Mouse (Mus musculus) erythroid progenitor cell, adult 5-6 weeks (primary cell): Measurements from ENCODE around the gene Gpr132. TPM values are rescaled to one million over a fixed set of nuclear protein-coding genes. Genes with fewer than 3 reads are reported as not detected.

Experiments used
- ATAC-seq: replicated peaks from 2 replicates; pipeline ENCODE4 v1.8.0; 2016; ENCODE audit warnings: moderate number of reproducible peaks, mild to moderate bottlenecking, moderate TSS enrichment, inconsistent platforms; ENCODE audit not compliant: poor library complexity, low FRiP score, severe bottlenecking
- total RNA-seq, 2 experiments: library from RNA; stranded (forward) in 1 of 2; stranded (reverse) in 1 of 2; fragments of 150-400 nt in 1 of 2; fragments of 186-747, 209-891 nt in 1 of 2; gene quantifications; 2 replicates each; pipeline versions ENCODE4 v1.2.3 to v1.2.4; 2015 to 2017; ENCODE audit warnings: low replicate concordance in 2 of 2

Gene Gpr132
- total RNA-seq, 2 experiments from 2014 or later: 1.3 to 2.7 TPM

GRCm38 (mm10) chr12:112879731-112880130 is 11.7 kb upstream of the Gpr132 start:
- no peak for ATAC-seq

DNA sequence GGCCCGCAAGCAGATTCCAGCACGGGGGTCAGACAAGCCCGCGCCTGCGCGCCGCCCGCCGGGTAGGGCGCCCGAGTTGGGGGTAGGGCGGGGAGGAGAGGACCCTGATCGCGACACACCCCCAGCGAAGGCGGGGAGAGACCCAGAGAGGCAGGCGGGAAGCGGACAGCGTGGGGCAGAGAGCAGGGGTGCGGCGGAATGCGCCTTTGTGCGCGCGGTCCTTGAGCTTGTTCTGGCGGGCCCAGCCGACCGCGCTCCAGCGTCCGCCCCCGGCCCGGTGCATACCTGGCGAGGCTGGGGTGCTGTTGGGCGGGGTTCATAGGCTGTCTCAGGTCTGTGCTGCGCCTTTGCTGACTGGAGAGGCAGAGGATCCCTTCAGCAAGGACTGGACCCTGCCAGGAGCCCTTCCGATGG is 9.6 kb upstream of the Gpr132 start:
- ATAC-seq: no peak

DNA sequence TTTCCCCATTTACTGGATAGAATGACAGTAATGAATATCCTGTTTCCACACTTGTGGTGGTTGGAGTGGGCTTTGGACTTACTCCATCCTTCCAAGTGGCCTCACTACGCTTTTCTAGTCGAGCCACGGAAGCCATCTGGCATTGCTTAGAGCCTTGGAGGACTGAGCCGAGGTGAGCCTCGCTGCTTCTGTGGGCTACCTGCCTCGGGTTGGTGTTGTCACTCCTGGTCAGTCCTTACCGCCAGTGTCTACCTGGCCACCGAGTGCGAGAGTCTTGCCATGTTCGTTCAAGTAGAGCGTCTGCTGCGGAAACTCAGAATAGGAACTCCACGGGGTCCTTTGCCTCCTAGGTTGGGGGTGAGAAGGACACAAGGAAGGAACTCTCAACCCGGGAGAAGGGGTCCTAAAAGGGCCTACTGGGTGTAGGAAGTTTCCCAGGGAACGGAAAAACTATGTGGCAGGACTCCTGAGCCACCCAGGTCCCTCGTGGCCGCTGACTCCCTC is 9.1 kb upstream of the Gpr132 start:
- no peak for ATAC-seq

- peak; percentile 71 for ATAC-seq
Measured at GRCm38 (mm10) chr12:112876332-112877072, 8.5 kb upstream of the Gpr132 start.

GRCm38 (mm10) chr12:112875225-112876013 is 7.4 kb upstream of the Gpr132 start:
- 0 out of 2 replicates have a peak, but pooled peaks have one; percentile 33 for ATAC-seq

DNA sequence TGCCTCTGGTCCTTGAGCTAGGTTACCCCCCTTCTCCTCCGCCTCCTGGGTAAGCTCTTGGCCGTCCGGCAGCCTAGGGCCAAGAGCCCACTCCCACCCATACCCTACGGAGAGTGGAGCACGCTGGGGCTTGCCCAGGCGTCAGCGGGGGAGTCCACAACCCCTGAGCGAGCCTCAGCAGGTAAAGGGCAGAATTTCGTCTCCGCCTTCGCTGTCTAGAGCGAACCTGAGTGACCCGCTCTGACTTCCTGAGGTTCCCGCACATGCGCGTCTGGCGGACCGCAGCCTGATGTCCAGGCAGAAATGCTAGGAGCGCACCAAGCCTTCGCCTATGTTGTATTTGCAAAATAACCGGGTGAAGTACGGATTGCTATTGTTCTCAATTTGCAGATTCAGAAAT is 6.2 kb upstream of the Gpr132 start:
- ATAC-seq: no peak

DNA sequence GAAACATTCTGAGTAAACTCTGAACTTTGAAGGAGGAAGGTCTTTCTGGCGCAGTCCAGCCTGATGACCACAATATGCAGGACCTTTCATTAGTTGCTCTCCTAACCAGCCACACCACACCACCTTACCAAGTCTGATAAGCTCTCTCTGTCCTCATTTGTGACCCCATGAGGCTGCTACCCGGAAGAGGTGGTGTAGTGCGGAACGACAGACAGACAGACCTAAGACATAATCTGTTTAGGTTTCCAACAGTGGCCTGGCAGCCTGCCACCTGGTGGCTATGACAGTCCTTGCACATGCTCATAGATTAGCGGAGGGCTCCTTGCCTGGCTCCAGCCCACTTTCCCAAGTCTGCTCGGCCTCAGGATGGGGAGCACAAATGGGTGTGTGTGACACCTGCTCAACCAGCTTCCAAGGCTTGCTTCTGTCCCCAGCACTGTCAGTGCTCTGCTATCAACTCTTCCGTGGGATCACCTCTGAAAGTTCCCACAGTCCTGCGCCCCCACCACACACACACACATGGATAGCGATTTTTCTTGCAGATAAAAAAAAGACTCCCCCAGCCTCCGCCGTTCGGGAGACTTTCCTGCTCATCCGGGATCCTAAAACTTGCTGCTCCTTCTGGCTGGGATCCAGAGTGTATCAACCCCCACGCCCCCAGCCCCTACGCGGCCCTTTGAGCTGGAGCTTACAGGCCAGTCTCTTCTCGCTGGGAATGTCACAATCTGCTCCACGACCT is 5.6 kb upstream of the Gpr132 start:
- peak; percentile 56; the same call in 1 of the 2 replicates for ATAC-seq

GRCm38 (mm10) chr12:112872991-112873390 is 5.0 kb upstream of the Gpr132 start:
- no peak for ATAC-seq

- ATAC-seq: no peak
Measured at GRCm38 (mm10) chr12:112871272-112871671, 3.2 kb upstream of the Gpr132 start.

GRCm38 (mm10) chr12:112870775-112871174 is 2.7 kb upstream of the Gpr132 start:
- ATAC-seq: no peak

DNA sequence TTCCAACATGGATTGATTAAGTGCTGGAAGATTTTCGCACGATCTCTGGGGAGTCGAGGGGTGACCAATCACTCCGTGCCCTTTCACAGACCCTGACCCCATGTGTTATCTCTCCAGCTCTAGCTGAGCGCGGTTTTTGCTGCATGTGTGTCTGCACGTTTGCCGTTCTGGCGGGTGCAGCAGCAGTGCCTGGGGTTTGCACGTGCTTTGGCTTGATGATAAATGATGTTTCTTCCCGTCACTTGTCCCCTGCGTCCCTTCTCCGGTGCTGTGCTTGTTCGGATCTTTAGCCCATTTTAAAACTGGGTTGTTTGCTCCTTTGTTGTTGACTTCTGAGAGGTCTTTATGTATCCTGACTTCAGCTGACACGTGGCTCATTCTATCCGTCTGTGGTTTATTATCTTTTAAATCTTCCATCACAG is 1.8 kb upstream of the Gpr132 start:
- no peak for ATAC-seq

GRCm38 (mm10) chr12:112867106-112867674 is 838 bp downstream of the Gpr132 start:
- ATAC-seq: no peak

- no peak for ATAC-seq
Measured at GRCm38 (mm10) chr12:112866467-112867080, 1.5 kb downstream of the Gpr132 start.

GRCm38 (mm10) chr12:112864804-112865203 is 3.2 kb downstream of the Gpr132 start:
- no peak for ATAC-seq

DNA sequence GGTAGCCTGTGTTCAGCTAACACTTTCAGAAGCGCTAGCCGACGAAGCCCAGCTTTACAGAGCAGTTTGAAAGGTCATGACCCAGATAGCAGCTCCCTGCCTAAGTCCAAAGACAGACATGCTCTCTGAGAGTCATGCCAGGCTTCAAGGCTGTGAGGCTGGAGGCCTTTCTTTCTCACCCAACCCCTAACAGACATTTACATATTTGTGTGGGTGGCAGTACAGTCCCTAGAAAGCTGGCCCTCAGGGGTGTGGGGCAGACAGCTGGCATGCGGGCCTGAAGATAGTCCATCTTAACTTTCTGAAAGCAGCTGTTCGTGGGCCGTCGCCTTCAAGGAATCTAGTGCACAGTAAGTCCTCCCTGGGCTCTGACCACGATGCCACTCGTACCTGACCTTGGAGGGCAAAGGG is 6.1 kb downstream of the Gpr132 start:
- ATAC-seq: no peak

DNA sequence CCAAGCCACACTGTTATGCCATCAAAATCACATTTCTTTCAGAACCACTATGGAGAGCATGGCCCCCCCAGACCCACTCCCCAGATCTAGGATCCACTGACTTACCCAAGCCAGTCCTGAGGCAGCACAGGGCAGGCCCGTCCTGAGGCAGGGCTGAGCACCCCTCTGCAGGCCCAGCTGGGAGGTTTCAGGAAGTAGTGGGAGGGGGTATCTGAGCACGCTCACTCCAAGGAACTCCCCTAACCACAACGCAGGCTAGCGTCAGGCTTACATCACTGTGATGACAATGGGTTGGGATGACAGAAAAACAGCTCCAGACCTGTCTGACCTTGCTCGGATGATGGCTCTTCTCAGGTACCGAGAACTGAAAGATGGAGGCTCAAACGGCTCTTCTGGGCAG is 7.3 kb downstream of the Gpr132 start:
- ATAC-seq: no peak

DNA sequence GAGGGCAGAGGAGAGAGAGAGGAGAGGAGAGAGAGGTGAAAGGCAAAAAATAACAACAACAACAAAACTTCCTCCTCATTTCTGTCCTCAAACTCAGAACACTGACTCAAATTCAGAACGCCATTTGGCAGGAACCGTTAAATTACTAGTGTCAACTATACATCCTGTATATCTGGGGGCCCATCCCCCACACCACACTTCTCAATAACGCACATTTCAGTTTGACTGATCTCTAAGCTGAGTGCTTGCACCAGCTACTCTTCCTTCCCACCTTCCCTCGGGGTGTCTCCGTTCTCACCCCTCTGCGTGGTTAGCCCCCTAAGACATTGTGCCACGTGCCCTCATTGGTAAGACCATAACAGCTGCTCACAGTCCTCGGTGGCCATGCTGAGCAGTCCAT is 8.1 kb downstream of the Gpr132 start:
- no peak for ATAC-seq

GRCm38 (mm10) chr12:112858581-112859336 is 9.3 kb downstream of the Gpr132 start:
- ATAC-seq: no peak
